Mouse (Mus musculus) brown adipose tissue, adult 24 weeks (tissue): Measurements from ENCODE around the gene Picalm. TPM values are rescaled to one million over a fixed set of nuclear protein-coding genes. Genes with fewer than 3 reads are reported as not detected.
A peak's percentile ranks its signal among the peaks of the same experiment; 100 is the strongest.
"Not testable (repeated sequence)": the region's sequence is repeated elsewhere in the genome, so short reads cannot be mapped to it uniquely, and the experiment has no call there.

Experiments
- H3K27ac ChIP-seq: fragments of 200-500 bp; replicated peaks from 2 replicates; pipeline ENCODE4 v1.5.1; 2012; ENCODE audit warnings: low read depth, mild to moderate bottlenecking, low read length
- H3K4me1 ChIP-seq: fragments of 200-500 bp; 2 replicates; pipeline ENCODE4 v1.6.1; 2012; ENCODE audit warnings: low read length, mixed read lengths; ENCODE audit not compliant: control insufficient read depth, insufficient read depth, insufficient read length
- H3K4me3 ChIP-seq: fragments of 200-500 bp; 2 replicates; pipeline ENCODE4 v1.5.1; 2012; ENCODE audit warnings: low read depth, mild to moderate bottlenecking, low read length, moderate library complexity; ENCODE audit not compliant: insufficient read depth
- polyA plus RNA-seq: library from polyadenylated mRNA; stranded (reverse); fragments of >200 nt; gene quantifications from 2 replicates; pipeline ENCODE4 v1.2.4, GENCODE M21; 2012; ENCODE audit not compliant: missing spikeins, insufficient read depth, insufficient read length

Picalm gene
- polyA plus RNA-seq, 1 experiment = 125 TPM

GRCm38 (mm10) chr7:90218122-90218521 is 88.1 kb downstream of the Picalm start:
- Histone ChIP-seq H3K27ac (no peak overlapping the region), H3K4me3 (no peak overlapping the region), H3K4me1 (no peaks in the 10 kb centered on the region)

- no peak overlapping the region for H3K4me3 ChIP-seq
- no peaks in the 10 kb centered on the region for H3K4me1 ChIP-seq
Observed at GRCm38 (mm10) chr7:90221487-90221886, 91.5 kb downstream of the Picalm start.

GRCm38 (mm10) chr7:90228075-90228474 is 98.1 kb downstream of the Picalm start:
- Histone ChIP-seq H3K27ac (no peak overlapping the region), H3K4me1 (peaks cover 12% of the 10 kb centered on the region), H3K4me3 (no peak overlapping the region)

More at GRCm38 (mm10) chr7:90221487-90221886, 91.5 kb downstream of the Picalm start:
- no peak overlapping the region for H3K27ac ChIP-seq

- H3K4me3 ChIP-seq, H3K27ac ChIP-seq: not testable (repeated sequence)
- H3K4me1 ChIP-seq = peaks cover 20% of the 10 kb centered on the region
Observed at GRCm38 (mm10) chr7:90228884-90229283, 98.9 kb downstream of the Picalm start.

- Histone ChIP-seq H3K4me1 (peaks cover 24% of the 10 kb centered on the region), H3K4me3 (no peak overlapping the region), H3K27ac (no peak overlapping the region; the same call in 1 of the 2 replicates)
Observed at GRCm38 (mm10) chr7:90231431-90231830, 101.4 kb downstream of the Picalm start.

GRCm38 (mm10) chr7:90233921-90234320 is 103.9 kb downstream of the Picalm start:
- Histone ChIP-seq H3K4me3 (no peak overlapping the region; the same call in 1 of the 2 replicates), H3K27ac (peak overlapping the region; percentile 96), H3K4me1 (peaks cover 24% of the 10 kb centered on the region)

- Histone ChIP-seq H3K27ac (peak overlapping the region; percentile 73), H3K4me3 (no peak overlapping the region), H3K4me1 (peaks cover 22% of the 10 kb centered on the region)
Observed at GRCm38 (mm10) chr7:90236289-90236905, 106.4 kb downstream of the Picalm start.

- Histone ChIP-seq H3K4me3 (no peak overlapping the region), H3K27ac (0 out of 2 replicates have a peak overlapping the region, but pooled peaks have one; percentile 3), H3K4me1 (no peaks in the 10 kb centered on the region)
Observed at GRCm38 (mm10) chr7:90243151-90243550, 113.1 kb downstream of the Picalm start.

- Histone ChIP-seq H3K27ac (0 out of 2 replicates have a peak overlapping the region, but pooled peaks have one; percentile 10), H3K4me1 (no peaks in the 10 kb centered on the region), H3K4me3 (no peak overlapping the region)
Observed at GRCm38 (mm10) chr7:90243643-90244042, 113.6 kb downstream of the Picalm start.

- Histone ChIP-seq H3K4me1 (no peaks in the 10 kb centered on the region), H3K4me3 (no peak overlapping the region), H3K27ac (no peak overlapping the region)
Observed at GRCm38 (mm10) chr7:90252946-90253345, 122.9 kb downstream of the Picalm start.

GRCm38 (mm10) chr7:90258701-90259100 is 128.7 kb downstream of the Picalm start:
- Histone ChIP-seq H3K27ac (no peak overlapping the region), H3K4me1 (0 out of 2 replicates have a peak, but pooled peaks cover 2% of the 10 kb centered on the region), H3K4me3 (no peak overlapping the region)

GRCm38 (mm10) chr7:90259899-90260298 is 129.9 kb downstream of the Picalm start:
- 0 out of 2 replicates have a peak, but pooled peaks cover 2% of the 10 kb centered on the region for H3K4me1 ChIP-seq
- H3K4me3 ChIP-seq = no peak overlapping the region
- H3K27ac ChIP-seq = no peak overlapping the region

GRCm38 (mm10) chr7:90261902-90262599 is 132.0 kb downstream of the Picalm start:
- Histone ChIP-seq H3K4me1 (0 out of 2 replicates have a peak, but pooled peaks cover 2% of the 10 kb centered on the region), H3K27ac (no peak overlapping the region), H3K4me3 (no peak overlapping the region)
